Mouse (Mus musculus) lung, postnatal 0 days (tissue): ENCODE measurements around the gene Dexi. TPM values are rescaled to one million over a fixed set of nuclear protein-coding genes. Genes with fewer than 3 reads are reported as not detected.

Experiments
- ATAC-seq: fragments of 200-750 bp; cut with Nextera tagmentation; 2 replicates; pipeline ENCODE4 v1.8.0; 2017; ENCODE audit warnings: moderate library complexity
- DNase-seq: peaks from one replicate; pipeline ENCODE4 v3.0.0-alpha.2; 2016; ENCODE audit warnings: low spot score
- H3K27ac ChIP-seq: fragments of 300-500 bp; sonication (generic); 2 replicates; pipeline ENCODE4 v1.5.1; 2014; ENCODE audit warnings: antibody characterized with exemption, mild to moderate bottlenecking, low read length, mixed read lengths
- H3K27me3 ChIP-seq: fragments of 300-500 bp; sonication (generic); replicated peaks from 2 replicates; pipeline ENCODE4 v1.6.1; 2014; ENCODE audit warnings: low read length, mixed read lengths; ENCODE audit not compliant: insufficient read depth
- H3K36me3 ChIP-seq: fragments of 300-500 bp; sonication (generic); 2 replicates; pipeline ENCODE4 v1.6.1; 2014; ENCODE audit warnings: low read length, mixed read lengths; ENCODE audit not compliant: insufficient read depth
- H3K4me1 ChIP-seq: fragments of 300-500 bp; sonication (generic); 2 replicates; pipeline ENCODE4 v1.6.1; 2014; ENCODE audit warnings: antibody characterized with exemption, low read depth, low read length, mixed read lengths; ENCODE audit not compliant: insufficient read depth
- H3K4me2 ChIP-seq: fragments of 300-500 bp; sonication (generic); replicated peaks from 2 replicates; pipeline ENCODE4 v1.6.1; 2014; ENCODE audit warnings: low read depth, mild to moderate bottlenecking, low read length, moderate library complexity, mixed read lengths
- H3K4me3 ChIP-seq: fragments of 300-500 bp; sonication (generic); 2 replicates; pipeline ENCODE4 v1.5.1; 2014; ENCODE audit warnings: low read depth, low read length
- H3K9ac ChIP-seq: fragments of 300-500 bp; sonication (generic); replicated peaks from 2 replicates; pipeline ENCODE4 v1.6.1; 2014; ENCODE audit warnings: low read depth, mild to moderate bottlenecking
- H3K9me3 ChIP-seq: fragments of 300-500 bp; sonication (generic); 2 replicates; pipeline ENCODE4 v1.6.1; 2016; ENCODE audit warnings: low read length, mixed read lengths
- CTCF ChIP-seq: IDR thresholded peaks from 2 replicates; pipeline ENCODE4 v1.5.1; 2016; ENCODE audit warnings: antibody characterized with exemption, mild to moderate bottlenecking
- EP300 ChIP-seq: IDR thresholded peaks from 2 replicates; pipeline ENCODE4 v1.6.1; 2016; ENCODE audit warnings: antibody characterized with exemption, mild to moderate bottlenecking, control low read depth
- WGBS: fragments of 180-500 bp; shearing (Covaris S2); extraction: QIAGEN DNeasy Blood & Tissue Kit; methylation state at CpG from one replicate; pipeline ENCODE4 v1.1.7; 2014; 5-methylcytosine and 5-hydroxymethylcytosine counted together
- polyA plus RNA-seq: library from polyadenylated mRNA; unstranded; fragments of >200 nt; fragmentation: Nextera tagmentation; extraction: Ambion mirVana; gene quantifications from 2 replicates; pipeline ENCODE4 v1.2.1, GENCODE M21; 2015

The Dexi gene
- polyA plus RNA-seq, 1 experiment from 2014 or later: 19.4 TPM

DNA sequence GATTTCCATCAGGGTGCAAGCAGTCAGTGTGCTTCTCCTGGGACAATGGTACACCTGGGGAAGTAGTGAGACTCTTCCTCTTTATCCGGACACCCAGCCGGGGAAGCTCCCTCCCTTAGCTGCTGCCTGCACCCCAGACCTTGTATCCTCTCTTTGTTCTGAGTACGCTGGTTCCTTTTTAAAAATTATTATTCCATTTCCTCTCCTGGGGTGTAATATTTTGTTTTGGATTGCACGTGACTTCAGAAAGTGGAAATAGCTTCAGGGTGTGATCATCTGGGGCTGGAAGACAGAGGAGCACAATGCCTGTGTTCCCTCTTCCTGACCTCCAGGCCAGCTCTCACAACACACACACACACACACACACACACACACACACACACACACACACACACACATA, 60.5 kb downstream of the Dexi start:
- 64% methylated on average over 4 of the region's 4 CpGs for WGBS
- ATAC-seq (no peak), DNase-seq (no peak)
- no peaks in the 10 kb centered on the region for H3K4me1 ChIP-seq
- no peaks in the 10 kb centered on the region for H3K36me3 ChIP-seq
- H3K9me3 ChIP-seq: no peaks in the 10 kb centered on the region
- H3K27ac ChIP-seq: no peak overlapping the region
- no peak overlapping the region for H3K9ac ChIP-seq
- TF ChIP-seq EP300: no peak
- no peak for TF ChIP-seq CTCF
- no peaks in the 10 kb centered on the region for H3K27me3 ChIP-seq
- H3K4me3 ChIP-seq: no peak overlapping the region
- H3K4me2 ChIP-seq: no peak overlapping the region

DNA sequence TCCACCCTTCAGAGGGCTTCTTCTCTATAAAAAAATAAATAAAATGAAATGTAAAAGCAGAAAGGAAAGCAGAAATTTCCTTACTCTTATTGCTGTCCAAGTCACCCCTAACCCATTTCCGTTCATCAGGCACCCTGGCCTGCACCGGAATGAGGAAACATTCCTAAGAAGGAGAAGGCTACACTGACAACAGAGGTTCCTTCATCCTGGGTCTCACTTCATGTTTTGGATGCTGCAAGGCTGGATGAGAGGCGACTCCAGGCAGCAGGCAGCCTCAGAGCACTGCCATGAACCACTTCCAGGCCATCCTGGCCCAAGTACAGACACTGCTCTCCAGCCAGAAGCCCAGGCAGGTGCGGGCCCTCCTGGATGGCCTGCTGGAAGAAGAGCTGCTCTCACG, 63.0 kb downstream of the Dexi start, which contains the start of gene Ciita:
Gene Ciita (plus strand): TSS at position 203 of the 400 bp plus-strand sequence.
- no peaks in the 10 kb centered on the region for H3K9me3 ChIP-seq
- H3K36me3 ChIP-seq: no peaks in the 10 kb centered on the region
- ATAC-seq: no peak
- no peaks in the 10 kb centered on the region for H3K27me3 ChIP-seq
- H3K4me1 ChIP-seq: no peaks in the 10 kb centered on the region
- no peak within 1 kb of the TSS for H3K4me3 ChIP-seq
- H3K27ac ChIP-seq: no peak within 1 kb of the TSS
- no peak within 1 kb of the TSS for H3K9ac ChIP-seq
- TF ChIP-seq EP300 (no peak), CTCF (no peak)
- DNase-seq: no peak
- H3K4me2 ChIP-seq: no peak within 1 kb of the TSS
- 69% methylated on average over 5 of the region's 5 CpGs for WGBS

- H3K27me3 ChIP-seq: no peaks in the 10 kb centered on the region
- H3K4me3 ChIP-seq: no peak overlapping the region
- no peak for DNase-seq
- H3K9ac ChIP-seq: no peak overlapping the region
- no peaks in the 10 kb centered on the region for H3K36me3 ChIP-seq
- no peak overlapping the region for H3K27ac ChIP-seq
- TF ChIP-seq CTCF (no peak), EP300 (no peak)
- ATAC-seq: no peak
- H3K4me1 ChIP-seq: no peaks in the 10 kb centered on the region
- H3K9me3 ChIP-seq: no peaks in the 10 kb centered on the region
- WGBS: 39% methylated on average over 2 of the region's 2 CpGs
- no peak overlapping the region for H3K4me2 ChIP-seq
Measured at GRCm38 (mm10) chr16:10475919-10476318, 66.9 kb downstream of the Dexi start.

DNA sequence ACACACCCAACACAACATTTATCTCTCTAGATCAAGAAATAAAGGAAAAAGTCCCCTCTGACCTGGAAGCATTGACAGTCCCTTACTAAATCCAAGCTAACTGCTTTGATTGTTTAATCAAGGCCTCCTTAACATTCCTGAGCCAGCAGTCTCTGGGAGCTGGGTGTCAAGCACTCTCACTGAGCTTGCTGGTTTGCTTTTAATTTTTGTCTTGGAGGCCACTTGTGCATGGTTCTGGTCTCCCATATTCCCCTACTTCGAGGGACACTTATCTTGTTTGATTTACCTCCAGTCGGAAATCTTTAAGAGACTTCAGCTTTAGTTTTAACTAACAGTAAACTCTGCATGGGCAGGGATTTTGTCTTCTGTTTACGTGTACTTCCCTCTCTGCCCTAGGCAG, 67.9 kb downstream of the Dexi start:
- Histone ChIP-seq H3K4me3 (no peak overlapping the region), H3K9me3 (no peaks in the 10 kb centered on the region), H3K9ac (no peak overlapping the region), H3K4me2 (no peak overlapping the region), H3K27ac (no peak overlapping the region), H3K27me3 (no peaks in the 10 kb centered on the region), H3K4me1 (no peaks in the 10 kb centered on the region), H3K36me3 (no peaks in the 10 kb centered on the region)
- peak; percentile 95 for ATAC-seq
- WGBS: 37% methylated on average over 3 of the region's 3 CpGs
- DNase-seq: peak; percentile 90
- peak; percentile 91 for TF ChIP-seq EP300
- no peak for TF ChIP-seq CTCF

DNA sequence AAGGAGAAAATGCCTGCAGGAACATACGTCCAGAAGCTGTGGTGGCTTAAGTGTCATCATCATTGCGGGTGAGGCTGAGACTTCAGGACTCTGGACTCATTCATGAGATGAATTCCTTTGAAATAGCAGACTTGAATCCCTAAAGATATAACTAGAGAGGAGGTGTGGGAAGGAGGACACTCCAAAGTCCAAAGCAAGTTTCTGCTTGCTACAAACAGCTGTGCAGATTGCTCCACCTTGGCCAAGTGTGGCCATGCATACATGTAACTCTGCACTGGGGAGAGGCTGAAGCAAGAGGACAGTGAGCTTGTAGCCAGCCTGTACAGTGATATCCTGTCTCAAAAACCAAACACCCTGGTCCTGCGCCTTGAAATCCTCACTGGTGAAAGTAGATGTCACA, 70.9 kb downstream of the Dexi start:
- no peak overlapping the region for H3K9ac ChIP-seq
- H3K27me3 ChIP-seq: no peaks in the 10 kb centered on the region
- H3K9me3 ChIP-seq: no peaks in the 10 kb centered on the region
- no peaks in the 10 kb centered on the region for H3K36me3 ChIP-seq
- 71% methylated on average over 3 of the region's 3 CpGs for WGBS
- DNase-seq (no peak), ATAC-seq (no peak)
- no peak for TF ChIP-seq EP300
- no peak for TF ChIP-seq CTCF
- H3K4me3 ChIP-seq: no peak overlapping the region
- no peak overlapping the region for H3K4me2 ChIP-seq
- H3K27ac ChIP-seq: no peak overlapping the region
- H3K4me1 ChIP-seq: no peaks in the 10 kb centered on the region

GRCm38 (mm10) chr16:10468201-10468600, 74.7 kb downstream of the Dexi start:
- Histone ChIP-seq H3K9ac (no peak overlapping the region), H3K4me2 (no peak overlapping the region), H3K4me1 (no peaks in the 10 kb centered on the region), H3K9me3 (no peaks in the 10 kb centered on the region), H3K27me3 (no peaks in the 10 kb centered on the region), H3K27ac (no peak overlapping the region), H3K36me3 (no peaks in the 10 kb centered on the region), H3K4me3 (no peak overlapping the region)
- WGBS: 83% methylated on average over 1 of the region's 1 CpGs
- TF ChIP-seq EP300: no peak
- TF ChIP-seq CTCF: no peak
- ATAC-seq: no peak
- DNase-seq: no peak
